Mouse (Mus musculus) kidney, embryonic 14.5 days (tissue): ENCODE measurements at regions not wholly inside any gene's neighbourhood (a gene's known extent, or its start where the extent isn't known, plus 50 kb on each side); places are given as distances from the start of the nearest gene placed in this dataset.
A peak's percentile ranks its signal among the peaks of the same experiment; 100 is the strongest.

Experiments
- ATAC-seq: fragments of 200-750 bp; cut with Nextera tagmentation; 2 replicates; pipeline ENCODE4 v1.8.0; 2017; ENCODE audit warnings: moderate number of reproducible peaks, mild to moderate bottlenecking, moderate TSS enrichment, moderate library complexity; ENCODE audit not compliant: low FRiP score, low TSS enrichment
- H3K27ac ChIP-seq: fragments of 300-500 bp; sonication (generic); 2 replicates; pipeline ENCODE4 v1.5.1; 2014; ENCODE audit warnings: low read depth, mild to moderate bottlenecking, low read length, moderate library complexity, mixed read lengths
- H3K27me3 ChIP-seq: fragments of 300-500 bp; sonication (generic); 2 replicates; pipeline ENCODE4 v1.6.1; 2014; ENCODE audit warnings: mild to moderate bottlenecking, low read length; ENCODE audit not compliant: control insufficient read depth, insufficient read depth
- H3K36me3 ChIP-seq: fragments of 300-500 bp; sonication (generic); 2 replicates; pipeline ENCODE4 v1.6.1; 2014; ENCODE audit warnings: low read length, mixed read lengths; ENCODE audit not compliant: control insufficient read depth, insufficient read depth
- H3K4me1 ChIP-seq: fragments of 300-500 bp; sonication (generic); 2 replicates; pipeline ENCODE4 v1.6.1; 2014; ENCODE audit warnings: low read length, mixed read lengths; ENCODE audit not compliant: control insufficient read depth, insufficient read depth
- H3K4me2 ChIP-seq: fragments of 300-500 bp; sonication (generic); replicated peaks from 2 replicates; pipeline ENCODE4 v1.6.1; 2014; ENCODE audit warnings: low read depth, mild to moderate bottlenecking, low read length
- H3K4me3 ChIP-seq: fragments of 300-500 bp; sonication (generic); 2 replicates; pipeline ENCODE4 v1.5.1; 2014; ENCODE audit warnings: mild to moderate bottlenecking, low read length
- H3K9ac ChIP-seq: fragments of 300-500 bp; sonication (generic); 2 replicates; pipeline ENCODE4 v1.6.1; 2014; ENCODE audit warnings: low read depth, mild to moderate bottlenecking, low read length, moderate library complexity
- H3K9me3 ChIP-seq: fragments of 300-500 bp; sonication (generic); 2 replicates; pipeline ENCODE4 v1.6.1; 2016; ENCODE audit warnings: low read length; ENCODE audit not compliant: control insufficient read depth
- WGBS: fragments of 180-500 bp; shearing (Covaris S2); extraction: QIAGEN DNeasy Blood & Tissue Kit; methylation state at CpG from one replicate; pipeline ENCODE4 v1.1.7; 2014; 5-methylcytosine and 5-hydroxymethylcytosine counted together

DNA sequence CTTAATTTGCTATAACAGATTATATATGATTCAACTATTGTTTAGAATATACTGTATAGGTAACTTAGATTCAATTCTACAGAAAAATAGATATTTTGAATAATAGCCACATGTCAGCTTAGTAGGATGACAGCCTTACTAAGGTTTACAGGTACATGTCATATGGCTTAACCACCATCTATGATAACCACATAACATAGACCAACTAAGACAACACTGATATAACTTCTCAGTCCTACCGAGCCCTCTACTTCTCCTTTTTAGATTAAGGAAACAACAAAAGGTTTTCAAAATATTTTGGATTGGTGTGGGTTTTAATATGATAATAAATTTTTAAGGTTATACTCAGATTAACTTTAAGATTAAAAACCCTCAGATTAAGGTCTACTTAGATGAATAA is 977.4 kb downstream of the 4930447A16Rik start:
- no peak overlapping the region for H3K9ac ChIP-seq
- no peaks in the 10 kb centered on the region for H3K27me3 ChIP-seq
- no peak overlapping the region for H3K4me3 ChIP-seq
- no peaks in the 10 kb centered on the region for H3K9me3 ChIP-seq
- ATAC-seq, result no peak
- 89% methylated on average over 1 of the region's 1 CpGs for WGBS
- H3K27ac ChIP-seq, result no peak overlapping the region
- no peaks in the 10 kb centered on the region for H3K36me3 ChIP-seq
- H3K4me2 ChIP-seq, result no peak overlapping the region
- H3K4me1 ChIP-seq, result peaks cover 8% of the 10 kb centered on the region; the same call in 1 of the 2 replicates

DNA sequence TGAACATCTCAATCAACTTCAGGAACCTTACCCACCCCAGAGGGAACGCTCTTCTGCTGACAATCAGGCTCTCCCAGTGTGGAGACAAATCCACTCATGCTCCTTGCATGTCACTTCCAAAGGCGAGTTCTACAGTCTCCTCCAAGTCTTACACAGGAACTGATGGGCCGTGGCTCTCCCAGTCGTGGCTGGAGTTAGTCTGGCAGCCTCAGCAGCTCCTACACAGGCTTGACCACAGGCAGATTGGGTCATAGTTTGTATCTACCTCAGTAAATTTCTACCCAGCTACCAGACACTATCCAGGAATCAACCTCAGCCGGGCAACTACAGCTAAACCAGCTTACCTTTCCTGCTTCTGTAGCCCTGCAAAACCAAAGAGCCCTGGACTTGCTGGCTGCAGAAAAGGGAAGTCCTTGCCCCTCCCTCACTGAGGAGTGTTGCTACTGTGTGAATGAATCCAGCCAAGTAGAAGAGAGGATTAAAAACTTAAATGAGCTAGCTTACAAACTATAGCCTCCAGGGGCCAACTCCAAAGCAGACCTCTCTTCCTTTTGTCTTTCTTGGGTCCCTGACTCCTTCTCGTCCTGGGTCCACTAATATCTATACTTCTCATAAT is 978.5 kb downstream of the 4930447A16Rik start:
- Histone ChIP-seq H3K4me1 (peaks cover 8% of the 10 kb centered on the region; the same call in 1 of the 2 replicates), H3K9ac (no peak overlapping the region), H3K4me2 (no peak overlapping the region), H3K36me3 (no peaks in the 10 kb centered on the region), H3K4me3 (no peak overlapping the region), H3K9me3 (no peaks in the 10 kb centered on the region), H3K27ac (no peak overlapping the region), H3K27me3 (no peaks in the 10 kb centered on the region)
- WGBS, result 77% methylated on average over 6 of the region's 6 CpGs
- ATAC-seq, result no peak

DNA sequence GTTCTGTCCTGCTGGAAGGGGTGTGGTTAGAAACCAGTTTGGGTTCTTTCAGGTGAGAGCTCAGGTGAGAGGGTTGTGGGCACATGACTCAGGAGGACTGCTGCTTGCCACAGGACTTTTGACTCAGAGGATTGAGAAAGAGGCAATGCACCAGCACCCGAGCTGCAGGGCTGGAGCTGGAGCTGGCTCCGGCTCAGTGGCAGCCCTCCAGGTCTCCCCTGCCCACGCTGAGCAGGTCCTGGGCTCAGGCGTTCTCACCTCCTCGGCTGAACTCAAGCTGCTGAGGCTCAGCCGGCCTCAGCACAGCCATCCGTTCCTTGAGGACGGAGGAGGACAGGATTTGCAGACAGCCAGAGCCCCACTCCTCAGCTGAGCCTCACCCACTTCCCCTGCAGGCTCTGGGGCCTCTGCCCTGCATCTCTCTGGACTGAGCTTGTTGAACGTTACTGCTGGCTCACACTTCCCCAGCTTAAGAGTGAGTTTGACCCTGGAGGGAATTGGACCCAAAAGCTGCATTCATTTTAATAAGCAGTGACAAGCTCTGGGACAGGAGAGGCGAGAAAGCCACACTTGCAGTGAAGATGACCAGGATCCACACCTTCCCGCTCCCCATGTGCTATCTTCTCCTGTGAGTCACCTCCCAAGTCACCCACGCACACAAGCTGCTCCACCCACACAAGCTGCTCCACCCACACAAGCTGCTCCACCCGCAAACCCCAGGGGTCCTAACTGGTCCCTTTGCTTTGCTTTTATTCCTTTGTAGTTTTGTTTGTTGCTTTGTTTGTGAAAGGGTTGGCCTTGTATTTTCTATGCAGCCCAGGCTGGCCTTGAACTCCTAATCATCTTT is 981.0 kb downstream of the 4930447A16Rik start:
- no peaks in the 10 kb centered on the region for H3K27me3 ChIP-seq
- H3K4me2 ChIP-seq, result no peak overlapping the region
- H3K4me1 ChIP-seq, result peaks cover 8% of the 10 kb centered on the region; the same call in 1 of the 2 replicates
- no peak overlapping the region for H3K9ac ChIP-seq
- 34% methylated on average over 13 of the region's 13 CpGs for WGBS
- no peak overlapping the region for H3K4me3 ChIP-seq
- peak; percentile 62 for ATAC-seq
- no peaks in the 10 kb centered on the region for H3K36me3 ChIP-seq
- H3K9me3 ChIP-seq, result no peaks in the 10 kb centered on the region
- H3K27ac ChIP-seq, result no peak overlapping the region

DNA sequence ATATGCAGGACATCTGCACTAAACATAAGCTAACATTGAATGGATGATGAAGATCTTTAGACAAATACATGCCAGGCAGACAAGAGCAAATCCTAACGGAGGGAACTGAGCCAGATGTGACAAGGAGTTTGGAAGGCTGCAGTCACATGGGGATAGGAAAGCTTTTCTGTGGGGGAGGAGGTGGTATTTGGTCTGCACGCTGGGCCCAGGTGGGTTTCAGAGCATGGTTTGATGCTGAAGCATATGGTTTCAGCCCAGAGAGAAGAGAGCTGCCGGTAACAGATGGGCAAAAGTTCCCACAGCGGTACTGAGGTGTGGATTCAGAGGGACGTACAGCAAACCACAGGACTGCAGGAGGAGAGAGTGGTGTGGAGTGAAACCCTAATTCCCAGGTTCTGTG is 982.1 kb downstream of the 4930447A16Rik start:
- WGBS, result 66% methylated on average over 5 of the region's 5 CpGs
- peaks cover 8% of the 10 kb centered on the region; the same call in 1 of the 2 replicates for H3K4me1 ChIP-seq
- no peak overlapping the region for H3K9ac ChIP-seq
- H3K4me2 ChIP-seq, result no peak overlapping the region
- H3K27me3 ChIP-seq, result no peaks in the 10 kb centered on the region
- no peaks in the 10 kb centered on the region for H3K9me3 ChIP-seq
- no peak overlapping the region for H3K27ac ChIP-seq
- H3K36me3 ChIP-seq, result no peaks in the 10 kb centered on the region
- no peak overlapping the region for H3K4me3 ChIP-seq
- no peak for ATAC-seq

DNA sequence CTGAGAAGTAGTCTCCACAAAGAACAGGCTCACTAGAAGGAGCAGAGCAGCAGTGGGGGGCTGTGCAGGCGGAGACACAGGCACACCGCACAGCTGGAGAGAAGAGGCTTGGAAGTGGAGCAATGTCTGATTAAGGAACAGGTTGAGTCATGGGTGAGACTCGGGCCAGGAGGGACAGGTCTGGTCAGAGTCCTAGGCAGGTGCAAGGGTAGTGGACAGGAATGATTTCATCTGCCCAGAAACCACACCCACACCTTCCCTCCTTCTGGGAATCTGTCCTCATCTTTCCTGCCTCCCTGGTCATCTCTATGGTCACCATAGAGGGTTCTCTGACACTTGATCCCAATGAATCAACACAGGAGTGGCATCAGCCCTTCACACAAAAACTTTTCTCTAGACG is 983.8 kb downstream of the 4930447A16Rik start:
- WGBS, result 77% methylated on average over 4 of the region's 4 CpGs
- ATAC-seq, result no peak
- no peak overlapping the region for H3K9ac ChIP-seq

DNA sequence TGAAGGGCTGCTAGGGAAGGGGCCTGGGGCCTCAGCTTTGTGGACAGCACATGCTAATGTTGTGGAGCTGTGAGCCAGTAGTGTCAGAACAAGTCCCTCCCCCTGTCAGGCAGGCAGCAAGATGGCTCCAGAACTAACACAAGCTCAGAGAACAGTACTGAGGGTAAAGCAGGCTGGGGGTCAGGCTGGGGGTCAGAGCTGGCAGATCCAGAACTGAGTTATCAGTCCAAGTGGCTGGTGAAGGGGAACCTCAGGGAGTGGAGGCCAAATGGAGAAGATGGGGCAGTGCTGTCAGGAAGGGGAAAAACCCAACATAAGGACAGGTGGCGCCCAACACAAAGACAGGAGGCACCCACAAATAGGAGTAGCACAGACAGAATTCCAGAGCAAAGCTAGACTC is 985.1 kb downstream of the 4930447A16Rik start:
- no peaks in the 10 kb centered on the region for H3K27me3 ChIP-seq
- no peak overlapping the region for H3K27ac ChIP-seq
- H3K4me1 ChIP-seq, result peaks cover 8% of the 10 kb centered on the region; the same call in 1 of the 2 replicates
- ATAC-seq, result no peak
- 94% methylated on average over 1 of the region's 1 CpGs for WGBS
- no peaks in the 10 kb centered on the region for H3K36me3 ChIP-seq
- H3K9ac ChIP-seq, result no peak overlapping the region
- H3K4me2 ChIP-seq, result no peak overlapping the region
- no peak overlapping the region for H3K4me3 ChIP-seq
- no peaks in the 10 kb centered on the region for H3K9me3 ChIP-seq

More for the DNA sequence above, 983.8 kb downstream of the 4930447A16Rik start:
- Histone ChIP-seq H3K27ac (no peak overlapping the region), H3K9me3 (no peaks in the 10 kb centered on the region), H3K4me3 (no peak overlapping the region), H3K27me3 (no peaks in the 10 kb centered on the region), H3K4me1 (peaks cover 8% of the 10 kb centered on the region; the same call in 1 of the 2 replicates), H3K4me2 (no peak overlapping the region), H3K36me3 (no peaks in the 10 kb centered on the region)

DNA sequence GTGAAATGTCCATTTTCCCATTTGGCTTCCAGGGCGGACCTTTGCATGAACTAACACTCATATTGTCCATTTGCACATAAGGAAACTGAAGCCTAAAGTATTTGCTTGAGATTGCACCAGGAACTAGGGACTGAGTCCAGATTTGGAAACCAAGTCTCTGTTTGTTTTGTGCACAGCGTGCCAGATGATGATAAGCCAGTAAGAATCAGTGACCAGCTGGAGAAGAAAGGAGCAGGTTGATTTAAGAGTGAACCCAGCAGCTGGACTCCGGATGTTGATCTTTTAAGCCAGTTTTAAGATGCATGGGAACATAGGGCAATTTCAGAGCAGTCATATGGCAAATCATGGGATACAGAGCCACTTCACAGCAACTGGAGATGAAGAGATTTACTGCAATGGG is 987.1 kb downstream of the 4930447A16Rik start:
- 77% methylated on average over 3 of the region's 3 CpGs for WGBS
- H3K4me1 ChIP-seq, result no peaks in the 10 kb centered on the region
- no peak overlapping the region for H3K4me3 ChIP-seq

DNA sequence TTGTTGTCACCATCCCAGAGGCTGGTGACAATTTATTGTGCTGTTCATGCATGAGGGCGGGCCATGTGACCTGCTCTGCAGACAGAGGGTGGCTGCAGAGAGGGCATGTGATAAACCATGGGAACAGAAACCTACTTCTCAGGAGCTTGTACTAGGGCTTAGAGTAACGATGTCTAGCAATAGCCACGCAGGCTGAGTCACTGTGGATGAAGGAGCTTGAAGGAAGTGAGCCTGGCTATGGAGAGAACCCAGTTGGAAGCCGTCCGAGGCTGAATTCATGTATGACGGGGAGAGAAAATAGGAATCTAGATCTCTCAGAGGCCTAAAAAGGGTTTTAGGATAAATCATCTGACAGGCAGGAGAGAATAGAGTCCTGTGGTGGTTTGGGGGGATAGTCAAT is 988.0 kb downstream of the 4930447A16Rik start:
- Histone ChIP-seq H3K4me1 (no peaks in the 10 kb centered on the region), H3K36me3 (no peaks in the 10 kb centered on the region), H3K4me3 (no peak overlapping the region), H3K4me2 (no peak overlapping the region), H3K27me3 (no peaks in the 10 kb centered on the region), H3K9me3 (no peaks in the 10 kb centered on the region), H3K27ac (no peak overlapping the region), H3K9ac (no peak overlapping the region)
- ATAC-seq, result no peak
- WGBS, result 83% methylated on average over 6 of the region's 6 CpGs

More for the DNA sequence above, 987.1 kb downstream of the 4930447A16Rik start:
- Histone ChIP-seq H3K4me2 (no peak overlapping the region), H3K27me3 (no peaks in the 10 kb centered on the region), H3K36me3 (no peaks in the 10 kb centered on the region), H3K9ac (no peak overlapping the region), H3K27ac (no peak overlapping the region), H3K9me3 (no peaks in the 10 kb centered on the region)
- no peak for ATAC-seq
